Mouse (Mus musculus): ENCODE measurements around the gene Cdkn1b. TPM values are rescaled to one million over a fixed set of nuclear protein-coding genes. Genes with fewer than 3 reads are reported as not detected.
A peak's percentile ranks its signal among the peaks of the same experiment; 100 is the strongest.

Gene Cdkn1b
- polyA plus RNA-seq, 1 experiment from 2014 or later = 13.0 TPM

GRCm38 (mm10) chr6:134930383-134930782 is 10.2 kb downstream of the Cdkn1b start:
- WGBS (ENCODE audit: insufficient replicate concordance) = 69% methylated on average over 7 of the region's 7 CpGs
- DNase-seq = no peak
- H3K4me1 ChIP-seq (replicated peaks) = peaks cover 53% of the 10 kb centered on the region

GRCm38 (mm10) chr6:134931146-134931545 is 10.9 kb downstream of the Cdkn1b start:
- peak overlapping the region; percentile 100 for H3K27ac ChIP-seq
- peak overlapping the region; percentile 96 for H3K4me2 ChIP-seq
- DNase-seq = no peak
- H3K9ac ChIP-seq = peak overlapping the region; percentile 94
- H3K4me1 ChIP-seq (replicated peaks) = peaks cover 48% of the 10 kb centered on the region
- peaks cover 38% of the 10 kb centered on the region for H3K36me3 ChIP-seq
- 88% methylated on average over 3 of the region's 3 CpGs for WGBS (ENCODE audit: insufficient replicate concordance)
- H3K4me3 ChIP-seq (replicated peaks) = peak overlapping the region; percentile 77
- no peaks in the 10 kb centered on the region for H3K27me3 ChIP-seq
- ATAC-seq (ENCODE audit: low read depth) = no peak
- no peaks in the 10 kb centered on the region for H3K9me3 ChIP-seq (replicated peaks)

More at GRCm38 (mm10) chr6:134930383-134930782, 10.2 kb downstream of the Cdkn1b start:
- Histone ChIP-seq H3K27ac (peak overlapping the region; percentile 100), H3K4me3 (replicated peaks) (peak overlapping the region; percentile 77), H3K9ac (peak overlapping the region; percentile 94), H3K27me3 (no peaks in the 10 kb centered on the region), H3K4me2 (peak overlapping the region; percentile 96), H3K9me3 (replicated peaks) (no peaks in the 10 kb centered on the region), H3K36me3 (peaks cover 32% of the 10 kb centered on the region)
- no peak for ATAC-seq (ENCODE audit: low read depth)

- peaks cover 50% of the 10 kb centered on the region for H3K36me3 ChIP-seq
- no peaks in the 10 kb centered on the region for H3K9me3 ChIP-seq (replicated peaks)
- H3K9ac ChIP-seq = peak overlapping the region; percentile 27
- peak overlapping the region; percentile 96 for H3K4me2 ChIP-seq
- ATAC-seq (ENCODE audit: low read depth) = no peak
- H3K27ac ChIP-seq = 0 out of 2 replicates have a peak overlapping the region, but pooled peaks have one; percentile 15
- DNase-seq = no peak
- 78% methylated on average over 12 of the region's 12 CpGs for WGBS (ENCODE audit: insufficient replicate concordance)
- H3K4me3 ChIP-seq (replicated peaks) = peak overlapping the region; percentile 14
- peaks cover 58% of the 10 kb centered on the region for H3K4me1 ChIP-seq (replicated peaks)
- no peaks in the 10 kb centered on the region for H3K27me3 ChIP-seq
Observed at GRCm38 (mm10) chr6:134932486-134933206, 12.4 kb downstream of the Cdkn1b start.

- H3K4me3 ChIP-seq (replicated peaks) = peak overlapping the region; percentile 14
- no peak for DNase-seq
- H3K4me2 ChIP-seq = peak overlapping the region; percentile 96
- 0 out of 2 replicates have a peak overlapping the region, but pooled peaks have one; percentile 15 for H3K27ac ChIP-seq
- no peaks in the 10 kb centered on the region for H3K9me3 ChIP-seq (replicated peaks)
- 63% methylated on average over 2 of the region's 2 CpGs for WGBS (ENCODE audit: insufficient replicate concordance)
- H3K9ac ChIP-seq = peak overlapping the region; percentile 27
- no peak for ATAC-seq (ENCODE audit: low read depth)
- H3K27me3 ChIP-seq = no peaks in the 10 kb centered on the region
- H3K4me1 ChIP-seq (replicated peaks) = peaks cover 60% of the 10 kb centered on the region
- peaks cover 50% of the 10 kb centered on the region for H3K36me3 ChIP-seq
Observed at GRCm38 (mm10) chr6:134933207-134933558, 13.0 kb downstream of the Cdkn1b start.

- Histone ChIP-seq H3K4me3 (replicated peaks) (no peak overlapping the region), H3K27me3 (no peaks in the 10 kb centered on the region), H3K36me3 (peaks cover 54% of the 10 kb centered on the region), H3K4me2 (peak overlapping the region; percentile 96; the same call in 1 of the 2 replicates), H3K9me3 (replicated peaks) (no peaks in the 10 kb centered on the region), H3K4me1 (replicated peaks) (peaks cover 71% of the 10 kb centered on the region), H3K27ac (no peak overlapping the region), H3K9ac (0 out of 2 replicates have a peak overlapping the region, but pooled peaks have one; percentile 27)
- whole genome bisulfite sequencing (ENCODE audit: insufficient replicate concordance) = 69% methylated on average over 5 of the region's 5 CpGs
- DNase-seq (no peak), ATAC-seq (ENCODE audit: low read depth) (no peak)
Observed at GRCm38 (mm10) chr6:134934305-134934704, 14.1 kb downstream of the Cdkn1b start.

- peak overlapping the region; percentile 12; the same call in 1 of the 2 replicates for H3K27ac ChIP-seq
- H3K4me1 ChIP-seq (replicated peaks) = peaks cover 34% of the 10 kb centered on the region
- H3K4me3 ChIP-seq (replicated peaks) = no peak overlapping the region
- no peak for DNase-seq
- WGBS (ENCODE audit: insufficient replicate concordance) = 86% methylated on average over 4 of the region's 4 CpGs
- no peaks in the 10 kb centered on the region for H3K9me3 ChIP-seq (replicated peaks)
- no peak overlapping the region for H3K4me2 ChIP-seq
- H3K27me3 ChIP-seq = no peaks in the 10 kb centered on the region
- no peak for ATAC-seq (ENCODE audit: low read depth)
- no peak overlapping the region for H3K9ac ChIP-seq
- H3K36me3 ChIP-seq = peaks cover 72% of the 10 kb centered on the region
Observed at GRCm38 (mm10) chr6:134939781-134940180, 19.6 kb downstream of the Cdkn1b start.

GRCm38 (mm10) chr6:134943759-134944407 is 23.7 kb downstream of the Cdkn1b start:
- Histone ChIP-seq H3K36me3 (peaks cover 75% of the 10 kb centered on the region), H3K9me3 (replicated peaks) (no peaks in the 10 kb centered on the region), H3K4me1 (replicated peaks) (peaks cover 41% of the 10 kb centered on the region), H3K9ac (no peak overlapping the region), H3K27ac (no peak overlapping the region), H3K4me2 (no peak overlapping the region), H3K4me3 (replicated peaks) (no peak overlapping the region), H3K27me3 (no peaks in the 10 kb centered on the region)
- no peak for ATAC-seq (ENCODE audit: low read depth)
- no peak for DNase-seq
- WGBS (ENCODE audit: insufficient replicate concordance) = 89% methylated on average over 13 of the region's 13 CpGs

- ATAC-seq (ENCODE audit: low read depth) (no peak), DNase-seq (no peak)
- Histone ChIP-seq H3K4me3 (replicated peaks) (no peak overlapping the region), H3K9me3 (replicated peaks) (no peaks in the 10 kb centered on the region), H3K9ac (no peak overlapping the region), H3K36me3 (peaks cover 72% of the 10 kb centered on the region), H3K27me3 (no peaks in the 10 kb centered on the region), H3K27ac (0 out of 2 replicates have a peak overlapping the region, but pooled peaks have one; percentile 29), H3K4me1 (replicated peaks) (peaks cover 42% of the 10 kb centered on the region), H3K4me2 (no peak overlapping the region)
- 64% methylated on average over 6 of the region's 6 CpGs for whole genome bisulfite sequencing (ENCODE audit: insufficient replicate concordance)
Observed at GRCm38 (mm10) chr6:134946054-134946453, 25.9 kb downstream of the Cdkn1b start.

GRCm38 (mm10) chr6:134946858-134947257 is 26.7 kb downstream of the Cdkn1b start:
- Histone ChIP-seq H3K4me2 (no peak overlapping the region), H3K4me1 (replicated peaks) (peaks cover 50% of the 10 kb centered on the region), H3K9ac (no peak overlapping the region), H3K27ac (0 out of 2 replicates have a peak overlapping the region, but pooled peaks have one; percentile 34), H3K9me3 (replicated peaks) (no peaks in the 10 kb centered on the region), H3K36me3 (peaks cover 72% of the 10 kb centered on the region), H3K4me3 (replicated peaks) (no peak overlapping the region), H3K27me3 (no peaks in the 10 kb centered on the region)
- DNase-seq = no peak
- 74% methylated on average over 9 of the region's 9 CpGs for WGBS (ENCODE audit: insufficient replicate concordance)
- ATAC-seq (ENCODE audit: low read depth) = no peak

GRCm38 (mm10) chr6:134947311-134948087 is 27.3 kb downstream of the Cdkn1b start:
- peak overlapping the region; percentile 3; the same call in 1 of the 2 replicates for H3K4me2 ChIP-seq
- H3K9ac ChIP-seq = no peak overlapping the region; the same call in 1 of the 2 replicates
- 38% methylated on average over 13 of the region's 13 CpGs for WGBS (ENCODE audit: insufficient replicate concordance)
- peak overlapping the region; percentile 14; the same call in 1 of the 2 replicates for H3K27ac ChIP-seq
- no peak overlapping the region for H3K4me3 ChIP-seq (replicated peaks)
- H3K36me3 ChIP-seq = peaks cover 72% of the 10 kb centered on the region
- peak; percentile 56 for DNase-seq
- H3K27me3 ChIP-seq = no peaks in the 10 kb centered on the region
- peaks cover 44% of the 10 kb centered on the region for H3K4me1 ChIP-seq (replicated peaks)
- no peak for ATAC-seq (ENCODE audit: low read depth)
- H3K9me3 ChIP-seq (replicated peaks) = no peaks in the 10 kb centered on the region

Measured in liver, embryonic 13.5 days (tissue).